Mouse (Mus musculus) kidney, adult 11 months (tissue): ENCODE measurements around the gene Olfm1.

Experiments
- DNase-seq: peaks from one replicate; pipeline ENCODE4 v3.0.0; 2022

Gene Olfm1

GRCm38 (mm10) chr2:28204677-28205466 is 12.1 kb downstream of the Olfm1 start:
- no peak for DNase-seq

GRCm38 (mm10) chr2:28205467-28205805 is 12.6 kb downstream of the Olfm1 start:
- peak; percentile 49 for DNase-seq

- no peak for DNase-seq
These were observed 13.2 kb downstream of the Olfm1 start for GRCm38 (mm10) chr2:28205870-28206421.

GRCm38 (mm10) chr2:28206472-28206871 is 13.7 kb downstream of the Olfm1 start:
- DNase-seq, result no peak

- no peak for DNase-seq
These were observed 14.5 kb downstream of the Olfm1 start for GRCm38 (mm10) chr2:28207200-28207750.

DNA sequence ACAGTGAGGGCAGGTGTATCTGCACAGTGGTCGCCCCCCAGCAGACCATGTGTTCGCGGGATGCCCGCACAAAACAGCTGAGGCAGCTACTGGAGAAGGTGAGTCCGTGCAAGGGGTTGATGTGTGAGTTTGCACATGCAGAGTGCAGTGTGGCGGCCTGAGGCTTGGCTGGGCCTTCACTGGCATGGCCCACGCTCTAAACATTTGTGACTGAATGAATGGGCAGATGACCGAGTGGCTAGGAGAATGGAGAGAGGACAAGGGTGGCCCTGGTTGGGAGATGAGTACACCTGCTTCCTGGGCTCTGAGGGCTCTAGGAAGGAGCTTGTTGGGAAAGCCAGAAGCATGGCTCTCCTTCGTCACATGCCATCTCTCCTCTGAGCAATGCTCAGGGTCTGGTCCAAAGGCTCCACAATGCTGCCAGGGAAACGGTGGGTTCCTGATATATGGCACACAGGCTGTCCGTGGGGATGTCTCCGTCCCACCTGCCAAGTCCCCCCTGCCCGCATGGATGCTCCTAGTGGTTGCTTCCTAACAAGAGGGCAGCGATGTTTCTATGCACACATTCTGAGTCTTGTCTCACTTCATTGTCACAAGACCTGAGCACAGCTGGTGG is 15.4 kb downstream of the Olfm1 start:
- DNase-seq, result no peak

DNA sequence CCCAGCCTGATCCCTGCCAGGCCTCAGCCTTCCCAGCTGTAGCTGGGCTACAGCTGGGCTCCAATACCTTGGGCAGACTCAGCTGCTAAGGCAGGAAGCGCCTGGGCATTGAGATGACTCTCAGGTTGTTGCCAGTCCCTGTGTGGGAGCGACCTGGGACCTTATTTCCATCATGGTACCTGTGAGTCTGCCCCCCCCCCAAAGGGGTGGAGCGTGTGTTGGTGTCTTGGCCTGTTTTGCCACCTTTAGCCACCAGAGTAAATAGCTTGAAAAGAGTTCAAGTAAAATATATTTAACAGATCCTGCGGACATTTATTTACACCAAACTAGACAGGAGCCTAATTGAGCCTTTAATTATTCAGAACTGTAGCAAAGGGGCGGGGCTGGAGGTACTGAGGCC is 16.4 kb downstream of the Olfm1 start:
- no peak for DNase-seq

- no peak for DNase-seq
These were observed 16.9 kb downstream of the Olfm1 start for GRCm38 (mm10) chr2:28209653-28210052.

DNA sequence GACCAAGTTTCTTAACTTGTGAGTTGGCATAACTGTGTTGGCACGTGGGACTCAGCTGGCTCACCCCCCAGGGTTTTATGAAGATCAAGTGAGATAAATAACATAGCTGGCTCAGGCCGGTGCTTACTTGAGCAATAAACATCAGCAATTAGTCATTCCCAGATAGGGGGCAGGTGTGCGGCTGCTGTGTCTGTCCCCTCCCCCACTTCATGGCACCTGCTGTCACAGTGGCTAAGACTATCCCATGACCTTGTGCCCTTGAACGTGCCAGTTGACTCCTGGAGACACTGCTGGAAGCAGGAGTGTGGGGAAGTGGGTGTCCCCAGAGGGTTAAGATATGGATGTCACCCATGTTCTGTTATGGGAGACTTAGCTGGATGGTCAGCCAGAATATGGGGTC is 17.5 kb downstream of the Olfm1 start:
- no peak for DNase-seq

GRCm38 (mm10) chr2:28211531-28212281 is 18.9 kb downstream of the Olfm1 start:
- DNase-seq, result peak; percentile 31

GRCm38 (mm10) chr2:28212911-28213310 is 20.1 kb downstream of the Olfm1 start:
- no peak for DNase-seq

DNA sequence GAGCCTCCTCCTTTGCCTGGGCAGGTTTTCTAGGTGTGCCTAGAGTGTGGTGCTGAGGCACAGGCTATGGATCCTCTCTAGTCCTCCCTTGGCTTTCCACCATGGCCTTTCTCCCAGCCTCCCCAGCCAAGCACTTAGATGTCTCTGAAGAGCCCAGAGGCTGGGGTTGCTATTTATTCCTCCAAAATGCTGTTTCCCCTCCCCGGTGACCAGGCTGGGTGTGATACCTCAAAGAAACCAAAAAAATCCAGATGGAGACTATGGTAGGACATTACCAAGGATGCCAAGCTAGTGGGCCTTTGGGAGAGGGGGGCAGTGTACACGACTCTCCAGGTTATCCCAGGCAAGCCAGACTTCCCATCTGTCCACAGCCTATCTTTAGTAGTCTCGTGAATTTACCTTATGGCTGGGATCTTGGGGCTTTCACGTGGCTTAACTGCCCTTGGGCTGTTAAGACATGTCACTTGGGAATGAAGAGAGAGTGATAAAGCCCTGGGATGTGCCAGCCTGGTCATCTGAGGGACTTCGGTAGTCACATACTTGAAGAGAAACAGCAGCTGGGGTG is 23.5 kb downstream of the Olfm1 start:
- DNase-seq, result no peak

DNA sequence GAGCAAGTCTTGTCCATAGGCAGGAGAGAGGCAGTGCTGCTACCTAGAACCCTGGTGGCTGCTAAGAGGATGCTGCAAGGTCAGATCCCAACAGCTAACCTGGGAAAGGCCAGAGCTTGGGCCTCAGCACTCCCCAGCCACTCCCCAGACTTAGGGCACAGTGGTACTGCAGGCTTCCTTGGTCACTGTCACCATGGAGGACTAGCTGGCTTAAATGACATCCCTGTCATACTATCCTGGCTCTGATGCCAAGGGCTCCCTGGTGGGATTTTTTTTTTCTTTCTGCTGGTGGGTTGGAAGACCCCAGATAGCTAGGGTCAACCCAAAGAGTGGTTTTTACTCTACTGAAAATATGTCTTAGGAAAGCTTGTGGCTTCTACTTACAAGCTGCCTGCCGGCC is 25.0 kb downstream of the Olfm1 start:
- no peak for DNase-seq

DNA sequence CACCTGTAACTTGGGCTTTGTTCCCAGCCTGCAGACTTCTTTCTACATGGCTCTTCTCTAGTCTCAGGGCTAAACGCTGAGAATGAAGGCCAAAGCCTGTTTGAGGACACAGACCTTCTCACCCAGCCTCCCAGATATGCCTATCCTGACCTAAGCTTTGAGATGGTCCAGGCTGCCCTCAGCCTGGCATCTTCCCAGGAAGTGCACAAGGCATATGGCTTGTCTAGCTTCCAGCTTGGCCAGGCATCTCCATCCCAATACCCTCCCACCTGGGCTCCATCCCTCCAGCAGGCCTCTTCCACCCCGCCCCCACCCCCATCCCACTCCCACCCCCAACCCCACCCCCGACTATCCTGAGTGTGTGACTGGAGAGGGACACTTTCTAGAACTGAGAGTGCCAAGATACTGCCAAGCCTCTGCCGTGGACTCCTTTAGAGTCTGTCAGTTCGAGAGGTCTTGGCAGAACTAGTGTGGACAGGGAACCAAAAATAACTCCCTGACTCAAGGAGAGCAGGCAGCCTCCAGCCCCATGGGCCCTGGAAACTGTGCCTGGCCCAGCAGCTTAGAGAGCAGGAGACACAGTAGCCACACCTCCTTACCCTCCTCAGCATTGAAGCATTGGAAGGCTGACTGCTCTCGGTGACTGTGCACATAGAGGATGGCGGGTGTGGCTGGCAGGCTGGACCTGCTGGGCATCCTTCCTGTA is 26.0 kb downstream of the Olfm1 start:
- no peak for DNase-seq

- no peak for DNase-seq
These were observed 26.8 kb downstream of the Olfm1 start for GRCm38 (mm10) chr2:28219625-28220024.

GRCm38 (mm10) chr2:28221803-28222202 is 29.0 kb downstream of the Olfm1 start:
- DNase-seq, result no peak

- no peak for DNase-seq
These were observed 32.0 kb downstream of the Olfm1 start for GRCm38 (mm10) chr2:28224819-28225218.

DNA sequence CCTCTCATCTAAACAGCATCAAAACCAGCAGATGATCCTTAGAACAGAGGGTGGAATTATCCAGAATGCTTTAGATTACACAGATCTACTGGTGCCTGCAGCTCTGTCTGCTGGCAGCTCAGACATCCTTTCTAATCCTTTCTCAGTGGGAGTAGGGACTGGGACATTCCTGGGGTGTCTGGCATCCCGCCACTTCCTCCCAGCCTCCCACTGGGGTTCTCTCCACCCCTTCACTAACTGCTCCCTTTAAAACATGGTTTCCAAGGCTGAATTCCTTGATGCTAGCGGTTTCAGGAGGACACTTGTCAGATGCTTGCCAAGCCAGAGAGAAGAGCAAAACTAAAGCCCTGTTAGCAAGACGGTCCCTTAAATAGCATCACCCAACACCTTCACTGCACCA is 33.1 kb downstream of the Olfm1 start:
- no peak for DNase-seq

DNA sequence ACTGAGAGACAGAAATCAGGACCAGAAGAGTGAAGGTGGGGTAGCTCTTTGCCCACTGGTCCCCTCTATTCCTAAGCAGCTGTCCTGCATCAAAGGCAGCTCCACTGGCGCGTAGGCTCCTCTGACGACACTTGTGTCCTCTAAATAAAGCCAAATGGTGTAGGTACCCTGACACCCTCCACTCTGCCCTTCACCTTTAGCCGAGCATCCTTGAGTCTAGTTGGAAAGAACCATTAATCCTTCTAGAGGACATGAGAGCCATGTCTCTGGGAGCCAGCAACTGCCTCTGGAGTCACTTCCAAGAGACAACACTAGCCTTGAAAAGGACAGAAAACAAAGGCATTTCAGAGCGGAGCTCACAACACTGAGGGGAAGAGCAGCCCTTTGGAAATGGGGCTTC is 34.2 kb downstream of the Olfm1 start:
- DNase-seq, result no peak

- no peak for DNase-seq
These were observed 34.9 kb downstream of the Olfm1 start for GRCm38 (mm10) chr2:28227589-28228191.

- no peak for DNase-seq
These were observed 35.6 kb downstream of the Olfm1 start for GRCm38 (mm10) chr2:28228364-28228763.

DNA sequence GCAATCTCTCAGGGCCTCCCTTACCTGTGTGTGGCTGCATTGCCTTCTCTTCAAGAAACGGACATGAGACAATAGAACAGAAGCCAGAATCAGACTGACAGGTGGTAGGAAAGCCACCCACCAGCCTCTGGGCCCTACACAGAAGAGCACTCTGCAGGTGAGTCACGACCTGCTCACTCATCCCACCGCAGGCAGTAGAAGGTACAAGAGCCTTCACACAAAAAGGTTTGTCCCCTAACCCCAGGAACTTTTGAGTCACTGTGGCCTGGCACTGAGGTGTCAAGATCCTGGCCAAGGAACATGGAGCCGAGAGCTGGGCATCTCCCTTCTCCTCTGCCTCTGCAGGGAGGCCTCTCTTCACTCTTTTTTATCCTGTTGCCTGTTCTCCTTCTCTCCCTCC is 42.3 kb downstream of the Olfm1 start:
- no peak for DNase-seq
